Mouse (Mus musculus) kidney, postnatal 25 days (tissue): Measurements from ENCODE around the gene Nrde2.

Source experiments
- DNase-seq, 2 experiments: peaks; one replicate each; pipeline ENCODE4 v3.0.0; 2021; ENCODE audit warnings: mixed read lengths in 2 of 2

Nrde2 gene

GRCm38 (mm10) chr12:100178898-100179440, 19.5 kb upstream of the Nrde2 start:
- no peak for DNase-seq

GRCm38 (mm10) chr12:100176469-100177056, 17.1 kb upstream of the Nrde2 start:
- DNase-seq: no peak

GRCm38 (mm10) chr12:100172481-100172880, 13.0 kb upstream of the Nrde2 start:
- no peak for DNase-seq

- peak; percentile 44 to 69 for DNase-seq
Observed at GRCm38 (mm10) chr12:100167931-100168871, 8.7 kb upstream of the Nrde2 start.

- no peak for DNase-seq
Observed at GRCm38 (mm10) chr12:100167502-100167901, 8.0 kb upstream of the Nrde2 start.

GRCm38 (mm10) chr12:100166939-100167338, 7.5 kb upstream of the Nrde2 start:
- DNase-seq: no peak

GRCm38 (mm10) chr12:100166177-100166576, 6.7 kb upstream of the Nrde2 start:
- DNase-seq: peak in 1 of 2 experiments; percentile 51

- DNase-seq: no peak
Observed at GRCm38 (mm10) chr12:100164991-100165500, 5.6 kb upstream of the Nrde2 start.

- DNase-seq: no peak
Observed at GRCm38 (mm10) chr12:100152466-100152865, 7.0 kb downstream of the Nrde2 start.

- DNase-seq: peak in 1 of 2 experiments; percentile 47
Observed at GRCm38 (mm10) chr12:100144269-100144668, 15.2 kb downstream of the Nrde2 start.

GRCm38 (mm10) chr12:100143737-100144136, 15.7 kb downstream of the Nrde2 start:
- peak in 1 of 2 experiments; percentile 49 for DNase-seq

GRCm38 (mm10) chr12:100142848-100143523, 16.5 kb downstream of the Nrde2 start:
- DNase-seq: peak; percentile 57 to 65

GRCm38 (mm10) chr12:100135117-100135516, 24.3 kb downstream of the Nrde2 start:
- no peak for DNase-seq

- no peak for DNase-seq
Observed at GRCm38 (mm10) chr12:100134395-100134936, 25.0 kb downstream of the Nrde2 start.

GRCm38 (mm10) chr12:100131655-100132054, 27.8 kb downstream of the Nrde2 start:
- DNase-seq: peak; percentile 68 to 85

- DNase-seq: no peak
Observed at GRCm38 (mm10) chr12:100131167-100131566, 28.3 kb downstream of the Nrde2 start.

GRCm38 (mm10) chr12:100128961-100129360, 30.5 kb downstream of the Nrde2 start:
- DNase-seq: peak in 1 of 2 experiments; percentile 29

- no peak for DNase-seq
Observed at GRCm38 (mm10) chr12:100128522-100128921, 30.9 kb downstream of the Nrde2 start.

GRCm38 (mm10) chr12:100127866-100128480, 31.5 kb downstream of the Nrde2 start:
- DNase-seq: no peak

- no peak for DNase-seq
Observed at GRCm38 (mm10) chr12:100126968-100127865, 32.2 kb downstream of the Nrde2 start.
